Mouse (Mus musculus) myocyte (in vitro differentiated cells): Measurements from ENCODE around the gene Gm28230. TPM values are rescaled to one million over a fixed set of nuclear protein-coding genes. Genes with fewer than 3 reads are reported as not detected.

Experiments used
- H3K27me3 ChIP-seq: one replicate; pipeline ENCODE4 v1.6.1; 2011; ENCODE audit not compliant: control insufficient read depth, insufficient read depth, insufficient read length
- H3K36me3 ChIP-seq: one replicate; pipeline ENCODE4 v1.6.1; 2011; ENCODE audit not compliant: control insufficient read depth, insufficient read depth
- H3K4me2 ChIP-seq: one replicate; pipeline ENCODE4 v1.6.1; 2011; ENCODE audit warnings: low read depth, control low read depth
- H3K4me3 ChIP-seq: one replicate; pipeline ENCODE4 v1.5.1; 2011; ENCODE audit warnings: mild to moderate bottlenecking, control low read depth, moderate library complexity
- H3K79me2 ChIP-seq: one replicate; pipeline ENCODE4 v1.6.1; 2011; ENCODE audit not compliant: control insufficient read depth, insufficient read depth
- H3ac ChIP-seq: one replicate; pipeline ENCODE4 v1.6.1; 2011; ENCODE audit not compliant: control insufficient read depth, insufficient read length
- CEBPB ChIP-seq: IDR thresholded peaks from 2 replicates; pipeline ENCODE4 v1.6.1; 2011; ENCODE audit warnings: mild to moderate bottlenecking, moderate library complexity; ENCODE audit not compliant: poor library complexity, insufficient read depth, severe bottlenecking
- E2F4 ChIP-seq: IDR thresholded peaks from one replicate; pipeline ENCODE4 v1.6.1; 2011; ENCODE audit warnings: mild to moderate bottlenecking, control low read depth, moderate library complexity; ENCODE audit not compliant: insufficient read depth
- MAX ChIP-seq: IDR thresholded peaks from one replicate; pipeline ENCODE4 v1.6.1; 2011; ENCODE audit warnings: low read depth, mild to moderate bottlenecking, control low read depth
- MYOD1 ChIP-seq, 3 experiments: IDR thresholded peaks; one replicate each; pipeline ENCODE4 v1.6.1; 2011; ENCODE audit warnings: control low read depth in 2 of 3, low read depth in 2 of 3, mild to moderate bottlenecking in 2 of 3, moderate library complexity in 1 of 3; ENCODE audit not compliant: insufficient read length in 2 of 3, control insufficient read depth in 1 of 3
- MYOG ChIP-seq, 3 experiments: IDR thresholded peaks; one replicate each; pipeline ENCODE4 v1.6.1; 2011; ENCODE audit warnings: control low read depth in 2 of 3, low read depth in 2 of 3, mild to moderate bottlenecking in 2 of 3; ENCODE audit not compliant: insufficient read length in 2 of 3, control insufficient read depth in 1 of 3, insufficient read depth in 1 of 3
- POLR2A ChIP-seq: IDR thresholded peaks from one replicate; pipeline ENCODE4 v1.6.1; 2011; ENCODE audit warnings: low read depth, mild to moderate bottlenecking, control low read depth, moderate library complexity; ENCODE audit not compliant: insufficient read length
- POLR2AphosphoS2 ChIP-seq: IDR thresholded peaks from one replicate; pipeline ENCODE4 v1.6.1; 2011; ENCODE audit warnings: low read depth, control low read depth; ENCODE audit not compliant: insufficient read length
- REST ChIP-seq: IDR thresholded peaks from one replicate; pipeline ENCODE4 v1.6.1; 2011; ENCODE audit warnings: mild to moderate bottlenecking, control low read depth, moderate library complexity; ENCODE audit not compliant: insufficient read depth, insufficient read length
- SRF ChIP-seq: IDR thresholded peaks from one replicate; pipeline ENCODE4 v1.6.1; 2011; ENCODE audit warnings: low read depth; ENCODE audit not compliant: control insufficient read depth, insufficient read length
- TCF12 ChIP-seq: IDR thresholded peaks from one replicate; pipeline ENCODE4 v1.6.1; 2011; ENCODE audit warnings: mild to moderate bottlenecking, control low read depth; ENCODE audit not compliant: poor library complexity, insufficient read depth, severe bottlenecking
- TCF3 ChIP-seq: IDR thresholded peaks from one replicate; pipeline ENCODE4 v1.6.1; 2011; ENCODE audit warnings: low read depth, control low read depth; ENCODE audit not compliant: insufficient read length
- USF1 ChIP-seq: IDR thresholded peaks from one replicate; pipeline ENCODE4 v1.6.1; 2011; ENCODE audit warnings: low read depth, mild to moderate bottlenecking, control low read depth, moderate library complexity
- polyA plus RNA-seq: library from polyadenylated mRNA; unstranded; fragments of >200 nt; fragmentation: generic; extraction: Trizol; gene quantifications from one replicate; pipeline ENCODE4 v1.2.1, GENCODE M21; 2012; ENCODE audit warnings: missing spikeins

Gene Gm28230
- polyA plus RNA-seq, 1 experiment = not detected

DNA sequence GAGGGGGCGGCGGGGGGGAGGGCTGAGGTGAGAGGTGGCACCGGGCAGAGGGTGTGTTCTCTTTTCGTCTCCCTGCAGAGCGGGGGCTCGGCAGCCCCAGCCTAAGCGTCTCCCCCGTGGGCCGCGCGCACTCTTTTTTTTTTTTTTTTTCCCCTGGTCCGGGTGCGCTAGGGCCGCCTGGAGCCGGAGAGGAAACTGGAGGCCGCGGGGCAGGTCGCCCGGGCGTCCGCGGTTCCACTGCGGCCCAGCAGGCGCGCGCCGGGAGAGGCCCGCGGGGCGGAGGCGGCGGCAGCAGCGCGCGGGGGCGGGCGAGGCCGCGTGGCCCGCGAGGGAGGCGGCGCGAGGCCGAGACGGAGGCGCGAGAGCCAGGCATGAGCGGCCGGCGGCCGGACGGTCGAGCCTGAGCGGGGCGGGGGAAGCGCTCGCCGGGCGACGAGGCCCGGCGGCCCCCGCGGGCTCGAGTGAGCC, 21.5 kb upstream of the Gm28230 start:
- TF ChIP-seq POLR2A (no peak), TCF12 (no peak), CEBPB (no peak), MYOG (IDR thresholded peaks at IDR 0.05; ENCODE audit: control insufficient read depth in 1 of 3, insufficient read depth in 1 of 3, insufficient read length in 2 of 3, low read depth in 2 of 3) (no peak), REST (no peak), MAX (no peak), SRF (no peak), USF1 (no peak)

DNA sequence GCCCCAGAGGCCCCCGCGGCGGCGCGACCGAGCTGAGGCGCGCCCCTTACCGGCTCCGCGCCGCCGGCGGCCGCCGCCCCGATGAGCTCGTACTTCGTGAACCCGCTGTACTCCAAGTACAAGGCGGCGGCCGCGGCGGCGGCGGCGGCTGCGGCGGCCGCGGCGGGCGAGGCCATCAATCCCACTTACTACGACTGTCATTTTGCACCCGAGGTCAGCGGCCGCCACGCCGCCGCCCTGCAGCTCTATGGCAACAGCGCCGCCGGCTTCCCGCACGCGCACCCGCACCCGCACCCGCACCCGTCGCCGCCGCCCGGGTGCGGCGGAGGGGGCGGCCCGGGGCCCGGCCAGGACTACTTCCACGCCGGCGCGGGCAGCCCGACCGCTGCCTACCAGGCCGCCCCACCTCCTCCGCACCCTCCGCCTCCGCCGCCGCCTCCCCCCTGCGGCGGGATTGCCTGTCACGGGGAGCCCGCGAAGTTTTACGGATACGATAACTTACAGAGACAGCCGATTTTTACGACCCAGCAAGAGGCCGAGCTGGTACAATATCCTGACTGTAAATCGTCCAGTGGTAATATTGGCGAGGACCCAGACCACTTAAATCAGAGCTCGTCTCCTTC, 20.9 kb upstream of the Gm28230 start:
- H3K27me3 ChIP-seq = peaks cover 46% of the 10 kb centered on the region
- no peak overlapping the region for H3K4me3 ChIP-seq
- no peaks in the 10 kb centered on the region for H3K79me2 ChIP-seq

More for the DNA sequence above, 21.5 kb upstream of the Gm28230 start:
- Histone ChIP-seq H3ac (no peak overlapping the region), H3K4me2 (no peak overlapping the region), H3K4me3 (no peak overlapping the region), H3K79me2 (no peaks in the 10 kb centered on the region), H3K27me3 (peaks cover 52% of the 10 kb centered on the region), H3K36me3 (no peaks in the 10 kb centered on the region)

DNA sequence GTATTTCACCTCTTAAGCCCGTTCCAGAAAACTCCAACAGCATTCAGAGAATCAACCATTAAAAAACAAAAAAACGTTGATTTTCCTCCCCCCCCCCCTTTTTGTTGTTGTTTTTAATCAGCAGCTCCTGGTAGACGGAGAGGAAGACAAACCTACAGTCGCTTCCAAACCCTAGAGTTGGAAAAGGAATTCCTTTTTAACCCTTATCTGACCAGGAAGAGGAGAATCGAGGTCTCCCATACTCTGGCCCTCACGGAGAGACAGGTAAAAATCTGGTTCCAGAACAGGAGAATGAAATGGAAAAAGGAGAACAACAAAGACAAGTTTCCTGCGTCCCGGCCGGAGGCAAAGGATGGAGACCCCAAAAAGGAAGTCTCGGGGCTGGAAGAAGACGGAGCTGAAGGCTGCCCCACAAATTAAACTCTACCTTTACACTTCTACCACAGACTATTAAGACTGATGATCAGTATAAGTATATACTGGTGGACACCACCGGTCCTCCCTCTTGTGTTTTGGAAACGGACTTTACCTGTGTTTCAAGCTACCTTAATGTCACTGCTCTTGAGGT, 20.1 kb upstream of the Gm28230 start:
- Histone ChIP-seq H3ac (no peak overlapping the region), H3K79me2 (no peaks in the 10 kb centered on the region), H3K27me3 (peaks cover 50% of the 10 kb centered on the region), H3K4me2 (no peak overlapping the region), H3K36me3 (no peaks in the 10 kb centered on the region), H3K4me3 (no peak overlapping the region)
- TF ChIP-seq REST (no peak), TCF3 (no peak), E2F4 (no peak), USF1 (no peak), MYOD1 (IDR thresholded peaks at IDR 0.05; ENCODE audit: control insufficient read depth in 1 of 3, insufficient read length in 2 of 3, low read depth in 2 of 3) (no peak), POLR2AphosphoS2 (no peak), SRF (no peak), MAX (no peak), POLR2A (no peak), CEBPB (no peak)

More for the DNA sequence above, 20.9 kb upstream of the Gm28230 start:
- no peaks in the 10 kb centered on the region for H3K36me3 ChIP-seq
- H3K4me2 ChIP-seq = no peak overlapping the region
- H3ac ChIP-seq = no peak overlapping the region
- TF ChIP-seq MAX (no peak), MYOG (IDR thresholded peaks at IDR 0.05; ENCODE audit: control insufficient read depth in 1 of 3, insufficient read depth in 1 of 3, insufficient read length in 2 of 3, low read depth in 2 of 3) (no peak), POLR2AphosphoS2 (no peak), E2F4 (no peak), CEBPB (no peak), SRF (no peak), TCF3 (no peak), REST (no peak), USF1 (no peak)

DNA sequence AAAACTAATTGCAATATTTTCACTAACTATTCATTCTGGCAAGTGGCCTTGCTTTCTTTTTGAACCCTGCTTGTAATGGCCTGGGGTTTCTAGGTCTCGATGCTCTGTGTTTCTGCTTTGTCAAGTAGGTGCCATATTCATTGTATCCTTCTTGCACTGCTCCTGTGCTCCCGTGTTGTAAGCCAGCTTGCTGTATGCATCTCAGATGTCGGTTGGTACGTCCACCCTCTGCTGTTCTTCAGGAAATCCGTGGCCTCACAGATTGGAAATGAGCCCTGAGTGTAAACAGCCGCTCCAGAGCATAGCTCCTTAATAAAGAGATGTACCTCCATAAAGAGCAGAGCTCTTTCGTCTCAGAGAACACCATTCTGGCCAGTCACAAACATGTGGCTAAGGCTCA, 18.9 kb upstream of the Gm28230 start:
- no peaks in the 10 kb centered on the region for H3K36me3 ChIP-seq
- no peaks in the 10 kb centered on the region for H3K79me2 ChIP-seq
- no peak overlapping the region for H3ac ChIP-seq
- no peak overlapping the region for H3K4me2 ChIP-seq
- peaks cover 59% of the 10 kb centered on the region for H3K27me3 ChIP-seq
- TF ChIP-seq MYOD1 (IDR thresholded peaks at IDR 0.05; ENCODE audit: control insufficient read depth in 1 of 3, insufficient read length in 2 of 3, low read depth in 2 of 3) = no peak
- TF ChIP-seq POLR2AphosphoS2 = no peak
- no peak for TF ChIP-seq TCF3
- TF ChIP-seq MYOG (IDR thresholded peaks at IDR 0.05; ENCODE audit: control insufficient read depth in 1 of 3, insufficient read depth in 1 of 3, insufficient read length in 2 of 3, low read depth in 2 of 3) = no peak
- no peak for TF ChIP-seq E2F4
- TF ChIP-seq TCF12 = no peak
- no peak for TF ChIP-seq REST
- no peak for TF ChIP-seq USF1
- TF ChIP-seq POLR2A = no peak
- no peak for TF ChIP-seq CEBPB
- TF ChIP-seq MAX = no peak
- no peak for TF ChIP-seq SRF
- H3K4me3 ChIP-seq = no peak overlapping the region

DNA sequence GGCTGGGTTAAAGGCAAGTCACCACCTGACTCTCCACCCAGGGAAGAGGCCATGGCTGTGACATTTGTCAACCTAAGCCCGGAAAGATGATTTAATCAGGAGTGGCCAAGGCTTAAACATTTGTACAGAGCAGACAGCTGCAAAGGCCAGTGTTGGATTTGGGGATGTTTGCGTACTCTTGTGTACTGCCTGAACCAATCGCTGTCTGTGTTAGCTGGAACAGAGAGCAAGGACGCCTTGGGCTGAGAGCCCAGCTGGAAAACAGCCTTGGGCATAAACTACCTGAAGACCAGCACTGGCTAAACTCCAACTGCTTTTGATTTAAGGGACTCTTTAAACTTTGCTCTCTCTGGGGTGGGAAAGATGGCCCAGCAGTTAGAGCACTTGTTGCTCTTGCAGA, 17.9 kb upstream of the Gm28230 start:
- TF ChIP-seq TCF3 (no peak), MAX (no peak), POLR2A (no peak), MYOD1 (IDR thresholded peaks at IDR 0.05; ENCODE audit: control insufficient read depth in 1 of 3, insufficient read length in 2 of 3, low read depth in 2 of 3) (no peak), MYOG (IDR thresholded peaks at IDR 0.05; ENCODE audit: control insufficient read depth in 1 of 3, insufficient read depth in 1 of 3, insufficient read length in 2 of 3, low read depth in 2 of 3) (no peak), CEBPB (no peak), E2F4 (no peak), USF1 (no peak), TCF12 (no peak), POLR2AphosphoS2 (no peak), SRF (no peak), REST (no peak)
- Histone ChIP-seq H3ac (no peak overlapping the region), H3K79me2 (no peaks in the 10 kb centered on the region), H3K4me3 (no peak overlapping the region), H3K4me2 (no peak overlapping the region), H3K36me3 (no peaks in the 10 kb centered on the region), H3K27me3 (peaks cover 59% of the 10 kb centered on the region)
